Mouse (Mus musculus) telencephalon, adult 2 months (tissue): ENCODE data around the gene Slc35a3.
"Not testable (repeated sequence)": the region's sequence is repeated elsewhere in the genome, so short reads cannot be mapped to it uniquely, and the experiment has no call there.

ENCODE experiments used
- DNase-seq: peaks from one replicate; pipeline ENCODE4 v3.0.0-alpha.2; 2011; ENCODE audit warnings: low read depth, low spot score

Slc35a3 gene

DNA sequence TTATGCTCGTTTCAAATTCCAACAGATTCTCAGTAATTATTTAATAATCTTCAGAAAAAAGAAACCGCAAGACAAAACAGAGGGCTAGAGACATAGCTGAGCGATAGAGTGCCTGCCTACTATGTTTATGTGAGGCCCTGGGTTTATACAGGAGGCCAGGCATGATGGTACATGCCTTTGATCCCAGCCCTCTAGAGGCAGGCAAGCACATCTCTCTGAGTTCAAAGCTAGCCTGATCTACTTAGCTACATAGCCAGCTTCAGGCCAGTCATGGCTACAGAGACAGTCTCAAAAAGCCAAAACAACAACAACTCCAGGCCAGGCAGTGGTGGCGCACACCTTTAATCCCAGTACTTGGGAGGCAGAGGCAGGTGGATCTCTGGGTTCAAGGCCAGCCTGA, 11.0 kb downstream of the Slc35a3 start:
- no peak for DNase-seq

GRCm38 (mm10) chr3:116698786-116699185, 13.8 kb downstream of the Slc35a3 start:
- no peak for DNase-seq

DNA sequence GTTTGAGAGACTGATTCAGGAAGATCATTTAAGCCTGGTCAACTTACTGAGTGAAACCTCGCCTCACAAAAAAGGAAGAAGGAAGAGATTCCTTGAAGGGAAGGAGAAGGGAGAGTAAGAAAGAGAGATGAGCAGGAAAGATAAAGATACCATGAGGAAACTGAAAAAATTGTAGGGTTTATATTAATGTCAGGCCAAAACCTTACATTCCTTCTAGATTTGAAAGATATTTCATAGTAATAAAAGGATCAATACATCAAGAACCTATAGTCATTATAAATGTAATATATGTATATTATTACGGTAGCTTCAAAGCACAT, 17.0 kb downstream of the Slc35a3 start:
- DNase-seq, result no peak

DNA sequence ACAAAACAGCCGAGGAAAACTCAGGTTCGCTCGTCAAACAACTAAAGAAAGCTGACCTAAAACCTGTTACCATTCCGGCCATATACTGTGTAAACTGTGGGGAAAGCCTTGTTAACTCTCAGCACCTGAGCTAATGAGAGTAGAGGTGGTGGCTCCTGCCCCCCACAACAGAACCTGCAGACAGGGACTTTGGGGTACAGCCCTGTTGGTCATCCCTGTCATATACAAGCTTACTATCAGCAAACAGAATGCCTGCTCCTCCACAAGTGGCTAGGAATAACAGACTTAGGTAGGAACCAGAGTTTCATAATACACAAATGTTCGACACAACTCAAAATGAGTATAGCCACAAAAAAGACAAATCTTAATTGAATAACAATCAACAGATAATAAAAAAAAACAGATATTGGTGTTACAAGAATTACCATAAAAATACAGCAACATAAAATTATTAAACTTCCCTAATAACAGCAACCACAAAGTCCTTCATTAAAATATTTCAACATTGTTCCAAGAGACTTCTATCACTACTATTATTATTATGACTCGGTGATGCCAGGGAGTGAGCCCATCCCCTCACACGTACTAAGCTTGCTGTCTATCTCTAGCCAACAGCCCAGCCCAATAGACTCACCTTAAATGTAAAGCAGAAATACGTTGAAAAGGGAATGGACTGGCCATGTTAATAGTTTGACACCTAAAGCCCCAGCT, 17.5 kb downstream of the Slc35a3 start:
- DNase-seq, result no peak

DNA sequence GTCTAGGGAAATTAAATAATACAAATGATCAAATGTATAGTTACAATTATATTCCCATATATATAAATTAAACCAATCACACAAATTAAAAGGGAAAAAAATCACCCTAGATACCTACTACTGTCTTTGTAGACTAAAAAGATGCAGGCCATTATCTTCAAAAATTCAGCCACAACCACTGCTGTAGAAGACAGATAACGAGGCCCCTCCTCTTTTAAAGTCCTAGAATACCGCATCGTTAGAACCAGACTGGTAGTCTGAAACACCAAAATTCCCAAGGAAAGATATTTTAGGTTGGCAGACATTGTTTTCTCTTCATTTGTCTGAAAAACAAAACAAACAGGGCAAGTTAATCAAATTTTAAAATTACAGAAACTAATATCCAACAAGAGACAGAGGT, 18.3 kb downstream of the Slc35a3 start:
- DNase-seq, result no peak

GRCm38 (mm10) chr3:116681160-116681559, 31.5 kb downstream of the Slc35a3 start, which contains the start of gene Gm43191:
Gene Gm43191 (minus strand): TSS chr3:116681260.
- no peak for DNase-seq

- not testable (repeated sequence) for DNase-seq
Observed at GRCm38 (mm10) chr3:116664281-116664680, 48.4 kb downstream of the Slc35a3 start.

GRCm38 (mm10) chr3:116662463-116662863, 50.2 kb downstream of the Slc35a3 start, which contains the start of gene Mfsd14a:
Gene Mfsd14a (minus strand): TSS chr3:116662677.
- DNase-seq, result peak; percentile 88

DNA sequence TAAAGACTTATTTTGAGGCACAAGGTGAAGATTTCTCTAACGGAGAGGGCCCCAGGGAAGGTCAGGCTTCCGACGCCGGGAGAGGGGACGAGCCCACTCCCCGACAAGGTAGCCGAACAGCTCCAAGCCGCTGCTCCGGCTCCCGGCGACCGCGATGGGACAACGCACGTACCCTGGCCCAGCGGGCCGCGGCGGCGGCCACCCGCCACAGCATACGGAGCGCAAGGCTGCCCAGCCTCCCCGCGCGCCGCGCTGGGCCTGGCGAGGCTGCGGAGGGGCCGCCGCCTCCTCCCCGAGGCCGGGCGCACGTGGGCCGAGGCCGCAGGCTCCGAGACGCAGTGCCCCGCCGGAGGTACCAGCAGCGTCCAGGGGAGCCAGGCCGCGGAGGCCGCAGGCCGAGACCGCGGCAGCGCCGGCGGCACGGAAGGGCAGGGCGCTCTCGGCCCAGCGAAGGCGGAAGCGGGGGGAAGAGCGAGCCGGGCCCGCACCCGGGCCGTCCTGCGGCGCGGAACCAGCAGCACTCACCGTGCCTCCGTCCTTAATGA, 50.7 kb downstream of the Slc35a3 start:
- no peak for DNase-seq

GRCm38 (mm10) chr3:116661288-116661869, 51.3 kb downstream of the Slc35a3 start:
- no peak for DNase-seq

DNA sequence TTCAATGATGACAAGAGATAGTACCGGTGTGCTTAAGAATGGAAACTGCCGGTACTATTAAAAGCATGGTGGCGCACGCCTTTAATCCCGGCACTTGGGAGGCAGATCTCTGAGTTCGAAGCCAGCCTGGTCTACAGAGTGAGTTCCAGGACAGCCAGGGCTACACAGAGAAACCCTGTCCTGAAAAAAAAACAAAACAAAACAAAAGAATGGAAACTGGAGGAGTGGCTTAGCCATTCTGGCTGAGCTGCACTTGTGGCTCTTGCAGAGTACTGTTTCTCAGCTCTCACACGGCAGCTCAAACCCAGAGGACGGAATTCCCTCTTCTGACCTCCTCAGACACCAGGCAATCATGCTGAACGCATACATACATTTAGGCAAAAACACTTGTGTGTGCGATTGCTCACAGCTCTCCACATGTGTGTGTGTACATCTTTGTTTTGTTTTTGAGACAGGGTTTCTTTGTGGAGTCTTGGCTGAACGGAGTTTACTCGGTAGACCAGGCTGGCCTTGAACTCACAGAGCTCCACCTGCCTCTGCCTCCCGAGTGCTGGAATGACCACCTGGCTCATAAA, 52.7 kb downstream of the Slc35a3 start:
- no peak for DNase-seq

- no peak for DNase-seq
Observed at GRCm38 (mm10) chr3:116658928-116659565, 53.6 kb downstream of the Slc35a3 start.

DNA sequence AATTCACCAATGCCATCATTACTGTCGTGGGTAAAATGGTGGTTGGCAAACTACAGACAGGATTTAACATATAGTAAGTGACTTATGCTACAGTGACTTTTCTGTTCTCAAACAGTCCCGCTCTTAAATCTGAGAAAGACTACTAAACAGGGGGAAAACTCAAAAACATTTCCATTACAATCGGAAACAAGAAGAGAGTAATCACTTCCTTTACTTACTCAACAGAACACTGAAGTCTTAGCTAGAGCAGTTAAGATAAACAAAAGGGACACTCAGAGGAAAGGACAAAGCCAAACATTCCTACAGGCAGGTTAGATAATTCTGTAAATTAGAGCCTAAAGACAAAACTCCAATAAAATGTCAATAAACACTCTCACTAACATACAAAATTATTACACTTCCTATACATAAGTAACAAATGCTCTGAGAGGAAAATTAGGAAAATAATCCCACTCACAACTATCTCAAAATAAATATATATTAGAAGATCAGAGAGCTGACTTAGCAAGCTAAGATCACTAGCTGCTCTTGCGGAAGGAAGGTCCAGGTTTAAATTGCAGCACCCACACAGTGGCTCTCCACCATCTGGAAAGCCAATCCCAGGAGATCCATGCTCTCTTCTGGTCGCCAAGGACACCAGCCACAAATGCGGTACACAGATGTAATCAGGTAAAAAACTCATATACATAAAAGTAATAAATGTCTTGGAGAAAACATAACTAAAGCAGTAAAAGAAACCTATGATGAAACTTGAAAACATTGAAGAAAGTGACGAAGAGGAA, 56.3 kb downstream of the Slc35a3 start:
- DNase-seq, result no peak

DNA sequence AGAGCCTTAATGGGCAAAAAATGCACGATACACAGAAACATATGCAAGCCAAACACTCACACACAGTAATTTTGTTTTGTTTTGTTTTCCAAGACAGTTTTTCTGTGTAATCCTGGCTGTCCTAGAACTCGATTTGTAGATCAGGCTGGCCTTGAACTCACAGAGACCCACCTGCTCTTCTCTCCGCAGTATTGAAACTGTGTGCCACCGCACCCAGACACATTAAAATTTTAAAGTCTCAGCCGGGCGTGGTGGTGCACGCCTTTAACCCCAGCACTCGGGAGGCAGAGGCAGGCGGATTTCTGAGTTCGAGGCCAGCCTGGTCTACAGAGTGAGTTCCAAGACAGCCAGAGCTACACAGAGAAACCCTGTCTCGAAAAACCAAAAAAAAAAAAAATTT, 58.6 kb downstream of the Slc35a3 start:
- DNase-seq, result not testable (repeated sequence)

DNA sequence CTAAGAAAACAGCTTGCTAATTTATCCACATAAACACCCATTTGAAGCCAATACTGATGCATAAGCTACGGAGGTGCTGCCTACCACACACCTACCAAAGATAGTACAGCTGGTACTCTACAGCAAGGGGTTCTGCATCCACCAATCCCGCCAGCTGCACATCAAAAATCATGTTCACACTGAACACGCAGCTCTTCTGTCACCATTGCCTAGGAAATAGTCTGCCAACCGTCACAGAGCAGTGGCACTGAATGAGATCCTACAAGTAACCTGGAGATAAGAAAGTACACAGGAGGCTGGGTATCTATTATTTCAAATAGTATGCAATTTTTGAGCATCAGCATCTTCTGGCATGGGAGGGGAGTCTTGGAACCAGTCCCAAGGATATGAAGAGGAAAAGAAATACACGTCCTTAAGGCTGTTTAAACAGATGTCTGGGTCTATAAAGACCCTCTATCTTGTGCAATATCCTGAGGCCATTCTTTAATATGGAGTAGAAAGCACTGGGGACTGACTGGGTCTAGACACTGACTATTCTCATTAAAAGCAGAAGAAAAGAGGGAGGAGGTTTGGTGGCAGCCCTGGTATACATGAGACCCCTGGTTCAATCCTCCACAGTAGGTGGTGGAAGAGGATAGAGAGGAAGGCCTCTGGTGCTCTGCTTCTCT, 59.2 kb downstream of the Slc35a3 start:
- DNase-seq, result no peak

DNA sequence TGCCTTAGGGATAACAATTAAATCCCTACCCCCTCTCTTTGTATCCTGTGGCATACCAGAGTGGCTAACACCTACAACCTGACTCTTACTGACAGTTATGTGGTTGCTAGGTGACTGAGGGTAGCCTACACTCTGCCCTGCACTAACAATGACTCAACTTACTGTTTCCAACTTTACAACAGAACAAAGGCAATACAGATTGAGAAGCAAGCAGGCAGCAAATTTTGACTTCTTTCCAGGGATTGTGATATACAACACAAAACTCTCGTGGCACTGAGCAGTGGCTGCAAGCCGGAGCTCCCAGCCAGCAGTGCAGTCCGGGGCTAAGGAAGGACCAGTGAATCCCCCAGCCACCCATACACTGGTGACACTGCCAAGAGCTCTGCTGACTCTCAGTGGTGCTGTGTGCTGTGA, 60.6 kb downstream of the Slc35a3 start:
- peak; percentile 33 for DNase-seq

GRCm38 (mm10) chr3:116650698-116651097, 61.9 kb downstream of the Slc35a3 start:
- DNase-seq, result no peak

DNA sequence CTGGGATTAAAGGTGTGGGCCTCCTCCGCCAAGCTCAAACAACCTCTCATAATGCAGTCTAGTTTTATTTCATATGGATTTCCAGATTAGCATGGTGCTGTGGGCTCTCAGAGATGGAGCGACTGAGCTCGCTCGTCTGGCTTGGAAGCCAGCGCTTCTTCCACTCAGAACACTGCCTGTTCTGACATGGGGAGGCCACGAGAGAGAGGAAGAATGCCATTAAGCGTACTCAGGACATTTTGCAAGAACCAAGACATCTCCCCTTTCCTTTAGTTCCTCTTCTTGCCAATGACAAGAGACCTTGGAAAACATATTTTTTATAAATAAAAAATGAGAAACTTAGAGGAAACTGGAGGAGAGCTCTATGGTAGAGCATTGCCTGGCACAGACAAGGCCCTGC, 63.8 kb downstream of the Slc35a3 start:
- no peak for DNase-seq

- DNase-seq, result no peak
Observed at GRCm38 (mm10) chr3:116646387-116646786, 66.2 kb downstream of the Slc35a3 start.

DNA sequence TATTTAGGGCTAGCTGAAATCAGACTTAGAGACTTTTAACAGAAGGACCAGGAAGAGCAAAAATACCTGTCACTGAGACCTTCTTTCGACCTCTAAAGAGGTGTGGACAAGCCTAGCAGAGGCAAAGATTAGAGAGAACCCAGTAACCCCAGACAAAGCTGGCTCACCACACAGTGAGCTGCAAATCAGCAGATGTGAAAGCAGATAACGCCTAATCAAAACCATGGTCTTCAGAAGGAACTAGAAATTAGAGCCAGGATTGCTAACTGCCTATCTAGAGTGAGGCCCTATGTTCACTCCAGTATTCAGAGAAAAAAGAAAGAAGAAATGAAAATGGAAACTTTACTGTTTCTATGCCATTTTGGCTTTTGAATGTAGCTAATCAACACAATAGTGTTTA, 70.3 kb downstream of the Slc35a3 start:
- DNase-seq, result no peak

GRCm38 (mm10) chr3:116641811-116642371, 70.7 kb downstream of the Slc35a3 start:
- no peak for DNase-seq
